Mouse (Mus musculus): ENCODE measurements around the gene Tbx18. TPM values are rescaled to one million over a fixed set of nuclear protein-coding genes. Genes with fewer than 3 reads are reported as not detected.

Gene Tbx18
- polyA plus RNA-seq, 1 experiment from 2014 or later, result 2.9 TPM

DNA sequence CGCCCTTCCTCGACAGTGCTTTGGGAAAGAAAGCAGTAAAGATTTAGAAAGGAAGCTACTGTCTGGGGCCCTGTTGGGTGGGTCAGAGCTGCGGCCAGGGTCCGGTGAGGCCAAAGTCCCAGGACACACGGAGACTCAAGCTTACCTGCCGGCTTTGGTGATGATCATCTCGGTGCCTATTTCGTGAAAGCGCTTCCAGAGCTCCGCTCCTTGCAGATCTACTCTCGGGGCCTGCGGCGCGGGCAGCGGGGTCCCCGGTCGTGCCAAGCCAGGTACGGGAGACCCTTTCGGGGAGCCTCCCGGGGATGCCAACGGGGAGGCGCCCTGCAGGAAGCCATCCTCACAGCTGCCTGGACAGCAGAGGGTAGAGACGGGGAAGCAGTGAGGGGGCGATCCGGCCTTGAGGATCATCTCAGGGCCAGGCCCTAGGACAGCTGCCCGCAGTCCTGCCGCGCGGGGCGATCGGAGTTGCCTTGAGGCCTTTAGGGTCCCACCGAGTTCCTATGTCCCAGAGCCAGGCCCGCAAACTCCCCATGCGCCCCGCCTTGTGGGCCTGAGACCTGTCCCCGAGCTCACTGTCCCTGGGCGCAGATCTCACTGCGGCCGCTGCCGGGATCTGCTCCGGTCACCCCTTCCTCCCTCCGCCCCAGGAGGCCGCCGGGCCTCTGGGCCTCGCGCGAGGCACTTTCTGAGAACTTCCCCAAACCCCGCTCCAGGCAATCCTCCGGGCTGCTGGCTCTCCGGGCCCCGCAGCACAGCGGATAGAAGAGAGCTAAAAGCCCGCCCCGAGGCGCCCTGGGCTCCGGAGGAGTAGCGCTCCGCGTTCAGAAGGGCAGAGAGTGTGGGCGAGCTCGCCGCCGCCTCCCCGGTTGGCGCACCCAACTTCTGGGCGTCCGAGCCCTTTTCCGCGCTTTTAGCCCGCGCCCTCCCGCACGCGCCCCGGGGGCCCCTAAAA, 1.5 kb downstream of the Tbx18 start:
- peak; percentile 55 for DNase-seq (ENCODE audit: low spot score)
- H3K4me2 ChIP-seq (ENCODE audit: low read depth), result peak overlapping the region; percentile 61
- peaks cover 69% of the 10 kb centered on the region for H3K27me3 ChIP-seq (ENCODE audit: control insufficient read depth, insufficient read depth, low read length)
- H3K4me3 ChIP-seq (ENCODE audit: low read depth, low read length), result peak overlapping the region; percentile 43
- 0 out of 2 replicates have a peak, but pooled peaks have one; percentile 5 for ATAC-seq (ENCODE audit: insufficient read depth, low FRiP score, low TSS enrichment)
- no peaks in the 10 kb centered on the region for H3K36me3 ChIP-seq (ENCODE audit: control insufficient read depth, insufficient read depth, low read length)
- H3K9me3 ChIP-seq (ENCODE audit: control insufficient read depth, low read length), result no peaks in the 10 kb centered on the region
- peak overlapping the region; percentile 47 for H3K9ac ChIP-seq (ENCODE audit: low read length)
- WGBS, result under 1% methylated on average over 71 of the region's 75 CpGs
- peaks cover 9% of the 10 kb centered on the region for H3K4me1 ChIP-seq (ENCODE audit: control insufficient read depth, insufficient read depth, low read length)
- H3K27ac ChIP-seq (ENCODE audit: low read depth, low read length), result no peak overlapping the region

DNA sequence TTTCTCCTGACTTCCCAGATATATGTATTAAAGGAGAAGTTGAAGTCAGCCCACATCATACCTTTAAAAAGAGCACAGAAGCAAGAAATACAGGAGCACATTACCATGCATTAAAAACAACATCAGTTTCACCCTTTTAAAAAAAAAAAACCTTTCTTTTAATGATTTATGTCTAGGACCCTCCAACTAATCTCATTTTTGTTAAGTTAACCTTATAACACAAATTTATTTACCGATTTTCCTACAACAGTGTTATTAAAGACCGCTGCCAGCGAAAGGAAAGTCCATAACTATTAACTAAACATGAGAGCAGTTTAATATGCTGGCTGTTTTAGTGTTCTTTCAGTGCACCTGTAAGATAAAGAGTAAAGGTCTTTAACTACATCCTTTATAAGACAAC, 3.0 kb downstream of the Tbx18 start:
- Histone ChIP-seq H3K4me1 (ENCODE audit: control insufficient read depth, insufficient read depth, low read length) (peaks cover 9% of the 10 kb centered on the region), H3K36me3 (ENCODE audit: control insufficient read depth, insufficient read depth, low read length) (no peaks in the 10 kb centered on the region), H3K4me3 (ENCODE audit: low read depth, low read length) (no peak overlapping the region), H3K4me2 (ENCODE audit: low read depth) (no peak overlapping the region), H3K27me3 (ENCODE audit: control insufficient read depth, insufficient read depth, low read length) (peaks cover 61% of the 10 kb centered on the region), H3K9me3 (ENCODE audit: control insufficient read depth, low read length) (no peaks in the 10 kb centered on the region), H3K9ac (ENCODE audit: low read length) (no peak overlapping the region), H3K27ac (ENCODE audit: low read depth, low read length) (no peak overlapping the region)
- DNase-seq (ENCODE audit: low spot score) (no peak), ATAC-seq (ENCODE audit: insufficient read depth, low FRiP score, low TSS enrichment) (no peak)
- WGBS, result 11% methylated on average over 3 of the region's 3 CpGs

DNA sequence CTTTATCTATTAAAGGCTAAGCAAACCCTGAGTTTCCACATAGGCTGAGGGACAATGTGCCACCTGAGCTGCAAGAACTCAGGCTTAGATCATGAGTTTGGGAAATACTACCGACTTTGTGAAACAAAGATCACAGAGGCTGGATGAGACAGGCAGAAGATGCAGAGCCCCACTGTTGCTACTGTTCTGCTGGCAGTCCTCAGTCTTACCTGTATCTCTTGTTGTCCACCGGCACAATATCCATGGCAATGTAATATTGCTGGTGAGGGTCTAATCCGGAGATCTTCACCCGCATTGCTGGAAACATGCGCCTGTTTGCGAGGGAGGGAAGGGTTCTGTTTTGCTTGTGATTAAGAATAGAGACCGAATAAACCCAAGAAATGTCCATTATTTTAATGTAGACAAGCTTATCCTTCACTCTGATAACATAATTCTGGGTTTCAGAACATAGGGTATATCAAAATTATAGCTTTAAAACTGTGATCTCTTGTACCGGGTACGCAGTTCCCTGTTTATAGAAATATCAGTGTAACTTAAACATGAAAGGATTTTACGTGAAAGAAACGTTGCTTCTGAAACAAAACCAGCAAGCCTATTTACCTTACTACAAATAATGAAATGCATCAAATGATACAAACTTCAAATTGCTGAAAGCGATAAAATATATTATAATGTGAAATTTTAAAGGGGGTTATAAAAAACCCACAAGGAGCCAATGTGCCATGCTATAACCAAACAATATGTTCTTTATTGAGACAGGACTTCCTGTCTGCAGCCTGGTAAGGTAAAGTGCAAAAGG, 3.7 kb downstream of the Tbx18 start:
- peak; percentile 33 for DNase-seq (ENCODE audit: low spot score)
- peaks cover 53% of the 10 kb centered on the region for H3K27me3 ChIP-seq (ENCODE audit: control insufficient read depth, insufficient read depth, low read length)

GRCm38 (mm10) chr9:87721793-87722192, 9.3 kb downstream of the Tbx18 start:
- Histone ChIP-seq H3K4me1 (ENCODE audit: control insufficient read depth, insufficient read depth, low read length) (no peaks in the 10 kb centered on the region), H3K27me3 (ENCODE audit: control insufficient read depth, insufficient read depth, low read length) (peaks cover 8% of the 10 kb centered on the region), H3K4me3 (ENCODE audit: low read depth, low read length) (no peak overlapping the region), H3K4me2 (ENCODE audit: low read depth) (no peak overlapping the region), H3K27ac (ENCODE audit: low read depth, low read length) (no peak overlapping the region), H3K9me3 (ENCODE audit: control insufficient read depth, low read length) (no peaks in the 10 kb centered on the region), H3K36me3 (ENCODE audit: control insufficient read depth, insufficient read depth, low read length) (no peaks in the 10 kb centered on the region), H3K9ac (ENCODE audit: low read length) (no peak overlapping the region)
- ATAC-seq (ENCODE audit: insufficient read depth, low FRiP score, low TSS enrichment) (no peak), DNase-seq (ENCODE audit: low spot score) (no peak)
- 55% methylated on average over 2 of the region's 2 CpGs for WGBS

More for the DNA sequence above, 3.7 kb downstream of the Tbx18 start:
- Histone ChIP-seq H3K36me3 (ENCODE audit: control insufficient read depth, insufficient read depth, low read length) (no peaks in the 10 kb centered on the region), H3K9me3 (ENCODE audit: control insufficient read depth, low read length) (no peaks in the 10 kb centered on the region), H3K4me3 (ENCODE audit: low read depth, low read length) (no peak overlapping the region), H3K4me2 (ENCODE audit: low read depth) (no peak overlapping the region), H3K9ac (ENCODE audit: low read length) (no peak overlapping the region), H3K4me1 (ENCODE audit: control insufficient read depth, insufficient read depth, low read length) (peaks cover 9% of the 10 kb centered on the region), H3K27ac (ENCODE audit: low read depth, low read length) (no peak overlapping the region)
- ATAC-seq (ENCODE audit: insufficient read depth, low FRiP score, low TSS enrichment), result no peak
- WGBS, result 5% methylated on average over 12 of the region's 12 CpGs

DNA sequence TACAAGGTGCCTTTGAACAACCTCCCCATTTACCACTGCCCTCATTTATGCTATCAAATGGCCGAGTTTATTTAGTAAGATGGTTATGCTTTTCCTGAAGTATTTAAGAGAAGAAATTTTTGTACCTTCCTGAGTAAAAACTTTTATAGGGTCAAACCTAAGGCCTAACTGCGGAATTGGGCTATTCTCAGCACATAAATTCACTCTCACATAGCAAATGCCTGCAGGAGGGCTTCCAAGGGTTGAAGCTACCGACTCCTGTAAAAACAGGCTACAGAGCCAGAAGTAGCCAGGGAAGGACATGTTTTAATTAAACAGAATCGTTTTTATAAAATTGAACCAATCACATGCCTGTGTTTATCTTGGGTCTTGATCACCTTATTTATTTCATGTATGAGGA, 20.7 kb downstream of the Tbx18 start:
- DNase-seq (ENCODE audit: low spot score) (no peak), ATAC-seq (ENCODE audit: insufficient read depth, low FRiP score, low TSS enrichment) (no peak)
- no peak overlapping the region for H3K9ac ChIP-seq (ENCODE audit: low read length)
- H3K4me3 ChIP-seq (ENCODE audit: low read depth, low read length), result no peak overlapping the region
- no peak overlapping the region for H3K4me2 ChIP-seq (ENCODE audit: low read depth)
- 56% methylated on average over 4 of the region's 4 CpGs for WGBS
- no peak overlapping the region for H3K27ac ChIP-seq (ENCODE audit: low read depth, low read length)
- H3K27me3 ChIP-seq (ENCODE audit: control insufficient read depth, insufficient read depth, low read length), result no peaks in the 10 kb centered on the region
- no peaks in the 10 kb centered on the region for H3K4me1 ChIP-seq (ENCODE audit: control insufficient read depth, insufficient read depth, low read length)
- no peaks in the 10 kb centered on the region for H3K9me3 ChIP-seq (ENCODE audit: control insufficient read depth, low read length)
- no peaks in the 10 kb centered on the region for H3K36me3 ChIP-seq (ENCODE audit: control insufficient read depth, insufficient read depth, low read length)

- no peaks in the 10 kb centered on the region for H3K27me3 ChIP-seq (ENCODE audit: control insufficient read depth, insufficient read depth, low read length)
Measured at GRCm38 (mm10) chr9:87708151-87708550, 22.9 kb downstream of the Tbx18 start.

GRCm38 (mm10) chr9:87702267-87702666, 28.8 kb downstream of the Tbx18 start:
- 86% methylated on average over 2 of the region's 2 CpGs for WGBS
- no peak for DNase-seq (ENCODE audit: low spot score)

More at GRCm38 (mm10) chr9:87708151-87708550, 22.9 kb downstream of the Tbx18 start:
- ATAC-seq (ENCODE audit: insufficient read depth, low FRiP score, low TSS enrichment) (0 out of 2 replicates have a peak, but pooled peaks have one; percentile 45), DNase-seq (ENCODE audit: low spot score) (peak; percentile 24)
- no peaks in the 10 kb centered on the region for H3K4me1 ChIP-seq (ENCODE audit: control insufficient read depth, insufficient read depth, low read length)
- H3K36me3 ChIP-seq (ENCODE audit: control insufficient read depth, insufficient read depth, low read length), result no peaks in the 10 kb centered on the region
- H3K9ac ChIP-seq (ENCODE audit: low read length), result no peak overlapping the region
- no peak overlapping the region for H3K27ac ChIP-seq (ENCODE audit: low read depth, low read length)
- H3K4me3 ChIP-seq (ENCODE audit: low read depth, low read length), result no peak overlapping the region
- H3K4me2 ChIP-seq (ENCODE audit: low read depth), result no peak overlapping the region
- H3K9me3 ChIP-seq (ENCODE audit: control insufficient read depth, low read length), result no peaks in the 10 kb centered on the region

DNA sequence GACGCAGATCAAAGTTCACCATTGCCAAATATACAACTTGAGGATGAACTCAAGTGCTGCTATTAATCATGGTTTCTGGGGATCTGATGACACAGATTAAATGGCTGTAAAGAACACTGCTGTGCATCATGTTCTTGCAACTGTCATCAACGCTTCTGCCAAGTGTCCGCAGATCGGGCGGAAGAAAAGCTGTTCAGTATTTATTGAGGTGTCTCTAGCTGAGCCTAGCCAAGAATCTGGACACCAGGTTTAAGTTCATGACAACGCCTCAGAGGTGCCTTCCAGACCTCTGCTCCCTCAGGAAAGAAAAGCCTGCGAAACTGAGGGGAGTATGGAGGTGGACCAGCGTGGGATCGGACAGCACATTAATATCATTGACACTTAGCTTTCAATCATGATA, 44.1 kb downstream of the Tbx18 start:
- no peak overlapping the region for H3K27ac ChIP-seq (ENCODE audit: low read depth, low read length)
- DNase-seq (ENCODE audit: low spot score) (no peak), ATAC-seq (ENCODE audit: insufficient read depth, low FRiP score, low TSS enrichment) (no peak)
- H3K4me3 ChIP-seq (ENCODE audit: low read depth, low read length), result no peak overlapping the region
- H3K27me3 ChIP-seq (ENCODE audit: control insufficient read depth, insufficient read depth, low read length), result no peaks in the 10 kb centered on the region
- no peaks in the 10 kb centered on the region for H3K36me3 ChIP-seq (ENCODE audit: control insufficient read depth, insufficient read depth, low read length)
- no peak overlapping the region for H3K9ac ChIP-seq (ENCODE audit: low read length)
- 68% methylated on average over 9 of the region's 9 CpGs for WGBS
- H3K4me2 ChIP-seq (ENCODE audit: low read depth), result no peak overlapping the region
- H3K9me3 ChIP-seq (ENCODE audit: control insufficient read depth, low read length), result no peaks in the 10 kb centered on the region
- no peaks in the 10 kb centered on the region for H3K4me1 ChIP-seq (ENCODE audit: control insufficient read depth, insufficient read depth, low read length)

More at GRCm38 (mm10) chr9:87702267-87702666, 28.8 kb downstream of the Tbx18 start:
- Histone ChIP-seq H3K4me2 (ENCODE audit: low read depth) (no peak overlapping the region), H3K27me3 (ENCODE audit: control insufficient read depth, insufficient read depth, low read length) (no peaks in the 10 kb centered on the region), H3K27ac (ENCODE audit: low read depth, low read length) (no peak overlapping the region), H3K4me3 (ENCODE audit: low read depth, low read length) (no peak overlapping the region), H3K9me3 (ENCODE audit: control insufficient read depth, low read length) (no peaks in the 10 kb centered on the region), H3K9ac (ENCODE audit: low read length) (no peak overlapping the region), H3K4me1 (ENCODE audit: control insufficient read depth, insufficient read depth, low read length) (no peaks in the 10 kb centered on the region), H3K36me3 (ENCODE audit: control insufficient read depth, insufficient read depth, low read length) (no peaks in the 10 kb centered on the region)
- no peak for ATAC-seq (ENCODE audit: insufficient read depth, low FRiP score, low TSS enrichment)

Measured in neural tube, embryonic 11.5 days (tissue).